Mouse (Mus musculus) liver, adult (tissue): Measurements from ENCODE around the gene Olfr824.
"Not testable (repeated sequence)": the region's sequence is repeated elsewhere in the genome, so short reads cannot be mapped to it uniquely, and the experiment has no call there.

Experiments
- GATA4 ChIP-seq: IDR thresholded peaks from 2 replicates; pipeline ENCODE4 v1.6.1; 2014; ENCODE audit warnings: mild to moderate bottlenecking, low read length; ENCODE audit not compliant: insufficient replicate concordance

The Olfr824 gene

GRCm38 (mm10) chr10:130129900-130130299 is at the start of gene Olfr824:
Gene Olfr824, minus strand, starts transcription at chr10:130130000.
- not testable (repeated sequence) for TF ChIP-seq GATA4

GRCm38 (mm10) chr10:130166666-130167065 is 36.9 kb upstream of the Olfr824 start, which contains the start of gene Olfr825:
Gene Olfr825, minus strand, starts transcription at chr10:130166766.
- TF ChIP-seq GATA4 = no peak

DNA sequence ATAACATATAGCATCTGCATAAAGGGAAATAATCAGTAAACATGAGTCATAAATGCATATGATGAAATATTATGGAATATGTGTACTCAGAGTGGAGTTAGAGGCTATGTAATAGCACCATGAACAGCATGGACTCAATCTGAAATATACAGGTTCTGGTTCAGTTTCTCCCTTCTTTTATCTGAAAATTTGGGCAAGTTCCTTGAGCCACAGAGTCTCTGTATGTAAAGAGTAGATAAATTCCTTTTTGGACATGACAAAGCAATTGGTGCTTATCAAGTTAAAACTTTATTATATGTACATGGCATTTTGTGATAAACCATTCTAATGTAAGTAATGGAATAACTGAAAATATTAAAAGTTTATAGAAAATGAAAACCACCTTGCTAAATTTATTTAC is 35.4 kb upstream of the Olfr824 start:
- TF ChIP-seq GATA4 = no peak

GRCm38 (mm10) chr10:130144121-130144520 is 14.3 kb upstream of the Olfr824 start:
- no peak for TF ChIP-seq GATA4

DNA sequence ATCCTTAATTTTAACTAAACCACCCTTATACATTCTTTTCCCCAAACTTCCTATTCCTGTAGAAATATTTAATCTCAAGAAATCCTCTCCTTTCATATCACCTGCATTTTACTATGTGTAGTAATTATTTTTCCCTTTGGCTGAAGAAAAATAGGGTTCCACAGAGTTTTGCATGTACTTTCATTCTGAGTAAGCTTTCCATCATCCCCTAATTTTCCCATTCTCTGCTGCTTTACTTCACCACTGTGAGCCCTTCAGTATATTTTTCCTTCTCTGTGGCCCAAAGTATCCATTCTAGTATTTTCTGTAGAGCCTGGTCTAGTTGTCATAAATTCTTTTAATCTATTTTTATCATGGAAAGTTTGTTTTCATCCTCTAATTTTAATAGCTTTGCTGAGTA is 5.0 kb upstream of the Olfr824 start:
- no peak for TF ChIP-seq GATA4

GRCm38 (mm10) chr10:130115283-130115682 is 14.5 kb downstream of the Olfr824 start, which contains the start of gene Olfr823:
Gene Olfr823, minus strand, starts transcription at chr10:130115383.
- not testable (repeated sequence) for TF ChIP-seq GATA4

DNA sequence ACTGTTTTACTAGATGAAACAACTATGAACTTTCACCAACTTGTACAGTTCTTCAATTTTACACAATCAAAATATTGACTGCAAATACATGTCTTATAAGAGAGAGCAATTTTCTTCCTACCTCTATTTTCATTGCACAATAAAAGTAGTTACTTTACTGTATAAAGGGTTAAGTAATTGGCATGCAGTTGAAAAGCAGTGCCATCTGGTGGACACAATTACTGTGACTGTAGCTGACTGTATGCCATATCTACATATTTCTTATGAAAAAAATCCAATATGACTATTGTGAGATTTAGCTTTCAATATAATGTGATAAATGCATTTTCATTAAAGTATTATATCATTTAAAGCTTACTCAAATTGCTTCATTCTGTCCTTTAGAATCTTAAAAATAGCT is 33.7 kb downstream of the Olfr824 start:
- no peak for TF ChIP-seq GATA4

GRCm38 (mm10) chr10:130092838-130093440 is 36.9 kb downstream of the Olfr824 start:
- TF ChIP-seq GATA4 = no peak
